Mouse (Mus musculus): ENCODE measurements around the gene Tnfaip8l3.

GRCm38 (mm10) chr9:54069204-54069603, 1.0 kb upstream of the Tnfaip8l3 start:
- TF ChIP-seq CTCF (conservative IDR thresholded peaks at IDR 0.05 in 1 of 2, IDR thresholded peaks at IDR 0.05 in 1 of 2; ENCODE audit: low read depth in 2 of 2, low read length in 2 of 2) (no peak), TBP (conservative IDR thresholded peaks at IDR 0.05; ENCODE audit: low read depth, low read length) (no peak), BHLHE40 (IDR thresholded peaks at IDR 0.05; ENCODE audit: low read depth, low read length) (no peak), MYC (IDR thresholded peaks at IDR 0.05; ENCODE audit: low read depth, low read length) (no peak), POLR2A (IDR thresholded peaks at IDR 0.05; ENCODE audit: low read depth, low read length) (no peak), ZC3H11A (IDR thresholded peaks at IDR 0.05; ENCODE audit: low read depth, low read length) (no peak), USF1 (IDR thresholded peaks at IDR 0.05; ENCODE audit: low read depth, low read length) (no peak), E2F4 (IDR thresholded peaks at IDR 0.05; ENCODE audit: insufficient replicate concordance, low read depth, low read length) (no peak), SMC3 (IDR thresholded peaks at IDR 0.05; ENCODE audit: low read depth, low read length) (no peak), RAD21 (IDR thresholded peaks at IDR 0.05; ENCODE audit: low read depth, low read length) (no peak)

All from CH12.LX (cell line).